Mouse (Mus musculus) G1E (cell line): ENCODE measurements around the gene Scel. TPM values are rescaled to one million over a fixed set of nuclear protein-coding genes. Genes with fewer than 3 reads are reported as not detected.

ENCODE experiments used
- ATAC-seq: 2 replicates; pipeline ENCODE4 v1.8.0; 2016; ENCODE audit warnings: mild to moderate bottlenecking; ENCODE audit not compliant: insufficient number of reproducible peaks, poor library complexity, low FRiP score, severe bottlenecking; ENCODE audit errors: extremely low read depth
- DNase-seq: peaks from one replicate; pipeline ENCODE4 v3.0.0; 2012; ENCODE audit warnings: low spot score
- H3K27me3 ChIP-seq: 2 replicates; pipeline ENCODE4 v1.6.1; 2012; ENCODE audit warnings: mild to moderate bottlenecking, low read length, inconsistent platforms; ENCODE audit not compliant: insufficient read depth
- H3K36me3 ChIP-seq: replicated peaks from 2 replicates; pipeline ENCODE3; 2012; ENCODE audit warnings: mild to moderate bottlenecking, inconsistent platforms
- H3K4me1 ChIP-seq: 2 replicates; pipeline ENCODE4 v1.6.1; 2012; ENCODE audit warnings: low read depth, low read length, inconsistent platforms, mixed read lengths; ENCODE audit not compliant: insufficient read depth
- H3K4me3 ChIP-seq: 2 replicates; pipeline ENCODE4 v1.5.1; 2012; ENCODE audit warnings: low read depth, mild to moderate bottlenecking, inconsistent platforms, low read length, moderate library complexity, mixed read lengths
- H3K9me3 ChIP-seq: replicated peaks from 2 replicates; pipeline ENCODE4 v1.6.1; 2012; ENCODE audit warnings: inconsistent platforms
- CTCF ChIP-seq: IDR thresholded peaks from 2 replicates; pipeline ENCODE4 v1.5.1; 2012; ENCODE audit warnings: low read depth, low read length, inconsistent platforms, mixed read lengths
- GATA1 ChIP-seq: IDR thresholded peaks from 2 replicates; pipeline ENCODE4 v1.6.1; 2012; ENCODE audit warnings: borderline replicate concordance, low read length, inconsistent platforms, mixed read lengths
- GATA2 ChIP-seq: IDR thresholded peaks from 2 replicates; pipeline ENCODE4 v1.6.1; 2012; ENCODE audit warnings: low read depth, low read length, inconsistent platforms, borderline replicate concordance
- POLR2AphosphoS5 ChIP-seq: IDR thresholded peaks from 2 replicates; pipeline ENCODE4 v1.6.1; 2012; ENCODE audit warnings: low read depth, low read length, inconsistent platforms; ENCODE audit not compliant: insufficient replicate concordance
- TAL1 ChIP-seq: conservative IDR thresholded peaks from 2 replicates; pipeline ENCODE4 v1.6.1; 2012; ENCODE audit warnings: low read depth, low read length, inconsistent platforms, mixed read lengths
- polyA plus RNA-seq: library from polyadenylated mRNA; stranded (reverse); fragments of >175 nt; gene quantifications from 2 replicates; pipeline ENCODE4 v1.2.3, GENCODE M21; 2012
- total RNA-seq, 2 experiments: library from RNA; stranded (forward) in 1 of 2; stranded (reverse) in 1 of 2; fragments of 200-1000 nt in 1 of 2; fragments of >200 nt in 1 of 2; fragmentation: Nextera tagmentation in 1 of 2; gene quantifications; 2 replicates each; pipeline ENCODE4 v1.2.3; 2014 to 2017

The Scel gene
- total and polyA plus RNA-seq, 3 experiments = not detected

DNA sequence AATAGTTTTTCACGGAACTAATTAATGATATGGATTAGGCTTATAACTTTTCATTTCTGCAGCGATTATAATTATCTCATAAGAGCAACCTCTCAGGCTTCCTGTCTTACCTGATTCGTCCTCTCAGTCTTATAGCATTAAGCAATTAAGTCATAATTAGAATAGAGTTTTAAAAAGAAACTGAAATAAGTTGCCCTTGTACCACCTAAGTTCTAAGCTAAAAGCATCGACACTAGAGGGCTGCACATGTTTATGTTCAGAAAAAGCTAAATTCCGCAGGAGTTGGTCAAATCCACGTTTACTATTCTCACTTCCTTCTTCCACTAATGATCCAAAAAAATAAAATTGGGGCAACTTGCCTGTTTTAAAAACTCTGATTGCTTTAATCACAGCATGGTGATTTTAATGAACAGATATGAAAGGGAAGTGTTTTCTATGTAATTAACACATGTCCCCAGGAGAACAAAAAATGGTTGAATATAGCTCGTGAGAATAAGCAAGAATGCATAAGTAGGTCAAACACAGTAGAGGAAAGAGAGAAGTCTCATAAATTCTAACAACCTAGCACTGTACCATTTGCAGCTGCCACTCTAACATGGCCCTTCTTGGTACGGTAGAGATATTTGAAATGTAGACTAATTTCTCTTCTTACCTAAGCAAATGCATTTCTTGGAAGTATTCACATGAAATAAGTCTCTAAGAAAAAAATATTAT, 48.4 kb downstream of the Scel start:
- Histone ChIP-seq H3K27me3 (no peaks in the 10 kb centered on the region), H3K4me3 (no peak overlapping the region), H3K36me3 (no peaks in the 10 kb centered on the region), H3K4me1 (no peaks in the 10 kb centered on the region), H3K9me3 (peaks cover 36% of the 10 kb centered on the region)
- no peak for TF ChIP-seq GATA2
- no peak for TF ChIP-seq TAL1
- ATAC-seq (no peak), DNase-seq (no peak)

DNA sequence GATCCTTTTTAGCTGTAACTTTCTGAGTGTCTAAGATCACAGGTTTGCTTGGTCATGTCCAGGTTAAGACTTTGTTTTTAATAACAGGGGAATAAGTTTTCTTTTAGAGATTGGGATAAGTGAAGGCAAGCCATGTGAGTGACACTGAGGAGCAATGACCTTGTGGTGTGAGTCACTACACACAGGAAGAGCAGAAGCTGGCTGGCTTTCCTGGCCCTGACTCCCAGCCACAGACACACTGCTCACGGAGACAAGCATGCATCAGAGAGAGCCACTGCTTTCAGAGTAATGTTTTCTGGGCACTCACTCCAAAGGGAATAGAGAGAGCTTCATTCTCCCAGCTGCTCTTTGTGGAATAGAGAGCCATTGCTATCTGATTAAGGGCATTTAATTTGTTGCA, 54.8 kb downstream of the Scel start:
- Histone ChIP-seq H3K4me1 (no peaks in the 10 kb centered on the region), H3K36me3 (no peaks in the 10 kb centered on the region), H3K9me3 (peaks cover 37% of the 10 kb centered on the region), H3K27me3 (no peaks in the 10 kb centered on the region), H3K4me3 (no peak overlapping the region)
- ATAC-seq = no peak
- TF ChIP-seq CTCF = no peak
- no peak for TF ChIP-seq TAL1
- no peak for TF ChIP-seq GATA1
- no peak for TF ChIP-seq GATA2
- no peak for TF ChIP-seq POLR2AphosphoS5
- no peak for DNase-seq

DNA sequence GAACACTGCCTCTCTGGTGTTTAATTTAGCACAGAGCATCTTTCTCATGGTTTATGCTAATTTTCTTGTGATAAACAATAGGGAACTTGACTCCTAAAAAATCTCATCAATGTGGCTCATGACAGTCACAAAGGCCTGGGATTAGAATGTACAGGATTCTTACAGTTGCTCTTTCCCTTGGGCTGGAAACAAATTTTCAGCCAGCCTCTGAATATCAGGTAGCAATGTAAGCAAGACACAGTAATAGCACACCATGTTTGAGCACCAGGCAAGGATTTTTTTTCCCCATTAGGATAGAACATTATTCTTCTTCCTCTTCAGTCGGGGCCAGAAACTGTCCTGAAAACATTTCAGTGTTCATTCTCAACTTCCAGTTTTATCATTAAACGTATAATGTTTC, 55.3 kb downstream of the Scel start:
- TF ChIP-seq TAL1 = no peak
- TF ChIP-seq GATA1 = no peak
- no peak for TF ChIP-seq POLR2AphosphoS5
- ATAC-seq (no peak), DNase-seq (no peak)
- Histone ChIP-seq H3K9me3 (peaks cover 40% of the 10 kb centered on the region), H3K36me3 (no peaks in the 10 kb centered on the region), H3K4me1 (no peaks in the 10 kb centered on the region), H3K4me3 (no peak overlapping the region), H3K27me3 (no peaks in the 10 kb centered on the region)

DNA sequence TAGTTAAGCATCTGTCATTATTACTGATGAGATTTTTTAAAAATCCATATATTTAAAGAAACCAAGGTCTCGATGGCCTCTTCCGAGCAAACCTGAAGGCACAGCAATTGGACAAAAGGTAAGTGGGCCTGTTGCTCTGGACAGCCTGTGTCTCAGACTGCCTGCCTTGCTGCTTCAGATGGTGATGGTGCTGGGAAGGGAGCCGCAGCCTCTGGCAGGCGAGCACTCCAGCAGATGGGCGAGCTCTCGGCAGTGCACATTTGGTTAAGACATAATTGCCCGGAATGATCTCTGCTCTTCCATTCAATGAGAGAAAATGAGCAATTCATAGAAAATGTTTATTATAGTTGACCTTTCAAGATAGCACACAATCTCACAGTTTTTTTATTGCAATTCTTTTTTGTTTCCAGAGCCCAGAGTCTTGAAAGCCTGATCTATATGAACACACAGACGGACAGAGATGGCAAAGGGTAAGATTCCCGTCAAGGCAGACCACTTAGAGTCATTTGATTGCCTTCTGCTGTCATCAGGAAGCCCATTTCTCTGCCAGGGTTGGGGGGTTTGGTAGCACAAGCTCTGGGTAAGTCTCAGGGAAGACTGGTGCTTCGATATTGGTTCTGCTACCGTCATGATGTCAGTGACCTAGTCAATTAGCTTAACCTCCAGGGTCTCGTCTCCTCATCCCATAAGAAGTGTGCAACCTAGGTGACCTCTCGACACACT, 58.6 kb downstream of the Scel start:
- Histone ChIP-seq H3K27me3 (no peaks in the 10 kb centered on the region), H3K36me3 (no peaks in the 10 kb centered on the region), H3K4me3 (no peak overlapping the region), H3K9me3 (peaks cover 41% of the 10 kb centered on the region), H3K4me1 (no peaks in the 10 kb centered on the region)
- no peak for DNase-seq
- no peak for ATAC-seq
- TF ChIP-seq POLR2AphosphoS5 (no peak), GATA2 (no peak), GATA1 (no peak), TAL1 (no peak), CTCF (no peak)

DNA sequence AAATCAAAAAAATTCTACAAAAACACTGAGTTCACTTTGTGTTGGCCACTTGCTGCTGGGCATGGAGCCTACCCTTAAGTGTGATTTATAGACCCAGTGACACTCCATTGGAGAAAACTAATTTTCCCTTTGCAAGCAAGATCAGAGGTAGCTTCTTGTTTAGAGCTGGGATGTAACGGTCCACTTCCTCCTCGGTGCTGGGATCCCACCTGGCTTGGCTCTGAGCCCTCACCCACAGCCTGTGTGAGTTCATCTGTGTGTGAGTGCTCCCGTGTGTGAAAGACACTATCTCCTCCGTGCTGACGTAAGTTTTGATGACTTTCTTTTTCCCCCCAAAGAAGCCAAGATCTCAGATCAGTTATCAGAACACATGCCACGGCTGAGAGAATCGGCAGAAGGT, 62.7 kb downstream of the Scel start:
- no peaks in the 10 kb centered on the region for H3K36me3 ChIP-seq
- H3K4me1 ChIP-seq = no peaks in the 10 kb centered on the region
- ATAC-seq (no peak), DNase-seq (no peak)
- peaks cover 37% of the 10 kb centered on the region for H3K9me3 ChIP-seq
- H3K4me3 ChIP-seq = no peak overlapping the region
- no peaks in the 10 kb centered on the region for H3K27me3 ChIP-seq
- TF ChIP-seq POLR2AphosphoS5 (no peak), CTCF (no peak), GATA2 (no peak), GATA1 (no peak), TAL1 (no peak)

DNA sequence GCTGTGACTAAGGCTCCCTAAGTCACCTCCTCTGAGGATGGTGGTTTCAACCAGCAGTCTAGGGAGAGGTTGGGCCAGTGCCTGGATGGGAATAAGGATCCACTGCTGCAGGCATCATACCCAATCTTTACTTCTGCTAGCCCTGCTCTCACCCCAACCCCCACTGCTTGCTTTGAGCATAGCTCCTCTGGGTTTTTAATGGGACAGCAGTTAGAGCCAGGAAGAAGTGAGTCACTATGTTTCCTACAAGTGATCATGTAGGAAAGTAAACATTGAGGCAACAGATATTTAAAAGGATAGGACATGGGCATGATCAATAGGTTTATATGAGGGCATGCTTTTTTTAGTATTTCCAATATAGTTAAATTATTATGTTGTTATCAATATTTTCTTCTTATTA, 63.9 kb downstream of the Scel start:
- no peaks in the 10 kb centered on the region for H3K27me3 ChIP-seq
- no peaks in the 10 kb centered on the region for H3K4me1 ChIP-seq
- no peak overlapping the region for H3K4me3 ChIP-seq
- TF ChIP-seq TAL1 (no peak), GATA2 (no peak), POLR2AphosphoS5 (no peak), CTCF (no peak), GATA1 (no peak)
- no peaks in the 10 kb centered on the region for H3K36me3 ChIP-seq
- ATAC-seq (no peak), DNase-seq (no peak)
- peaks cover 35% of the 10 kb centered on the region for H3K9me3 ChIP-seq
